Mouse (Mus musculus) subcutaneous adipose tissue, adult 2 months (tissue): ENCODE results near the gene Igsf11. TPM values are rescaled to one million over a fixed set of nuclear protein-coding genes. Genes with fewer than 3 reads are reported as not detected.

Source experiments
- polyA plus RNA-seq: library from polyadenylated mRNA; depleted of rRNA; stranded (reverse); fragments of >200 nt; gene quantifications from 2 replicates; pipeline ENCODE4 v1.2.3, GENCODE M21; 2012; ENCODE audit warnings: low replicate concordance; rRNA removed

Gene Igsf11
- polyA plus RNA-seq: 0.16 and 1.0 TPM in 2 replicates

GRCm38 (mm10) chr16:38892371-38892770, at the start of gene Igsf11:
TSS of gene Igsf11 (plus strand) at chr16:38892671.

Other genes with a start within 250 kb of the Igsf11 start
- 17.7 and 21.9 TPM in 2 replicates for gene Arhgap31, start 179.4 kb upstream of the Igsf11 start, polyA plus RNA-seq
- 10.0 and 14.5 TPM in 2 replicates for gene B4galt4, start 150.4 kb upstream of the Igsf11 start, polyA plus RNA-seq
- gene Upk1b, start 92.3 kb upstream of the Igsf11 start, polyA plus RNA-seq: 7.9 and 26.5 TPM in 2 replicates
- not detected in 2 replicates for gene 4930435E12Rik, start 63.9 kb upstream of the Igsf11 start, polyA plus RNA-seq